Mouse (Mus musculus): Measurements from ENCODE around the gene Col1a1.

DNA sequence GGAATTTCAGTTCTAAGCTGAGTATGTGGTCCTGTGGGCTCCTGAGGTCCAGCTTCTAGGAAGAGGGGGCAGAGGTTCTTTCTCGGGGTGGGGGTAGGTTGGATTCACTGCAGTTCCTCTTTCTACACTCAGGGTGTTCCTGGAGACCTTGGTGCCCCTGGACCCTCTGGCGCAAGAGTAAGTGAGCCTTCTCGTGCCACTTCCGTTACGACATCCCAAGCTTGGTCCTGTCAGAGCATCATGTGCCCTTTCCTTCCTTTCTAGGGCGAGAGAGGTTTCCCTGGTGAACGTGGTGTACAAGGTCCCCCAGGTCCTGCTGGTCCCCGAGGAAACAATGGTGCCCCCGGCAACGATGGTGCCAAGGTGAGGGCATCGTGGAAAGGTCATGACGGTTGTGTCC is 9.2 kb downstream of the Col1a1 start:
- TF ChIP-seq CTCF (IDR thresholded peaks at IDR 0.05; ENCODE audit: low read depth) = no peak
- no peak for TF ChIP-seq EP300 (optimal IDR thresholded peaks at IDR 0.05)

All from stomach, postnatal 0 days (tissue).